Mouse (Mus musculus): ENCODE data around the gene Tspan31.

DNA sequence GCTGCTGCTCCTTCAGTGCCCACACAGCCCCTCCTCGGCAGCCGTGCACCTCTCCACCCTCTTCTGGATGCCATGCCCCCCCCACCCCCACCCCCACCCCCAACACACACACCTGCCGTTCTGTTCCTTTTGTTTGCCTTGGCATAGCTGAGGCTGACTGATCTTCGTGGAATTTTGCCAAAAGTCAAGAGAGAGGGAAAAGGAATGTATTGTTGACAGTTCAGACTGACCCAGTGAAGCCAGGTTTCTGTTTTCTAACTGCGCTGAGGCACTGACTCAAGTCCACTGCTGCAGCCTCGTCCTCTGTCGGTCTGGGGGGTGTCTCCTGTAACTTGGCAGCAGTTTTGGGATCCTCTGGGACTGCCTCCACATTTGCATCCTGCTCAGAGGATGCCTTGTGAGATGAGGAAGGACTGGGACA lies 24.3 kb upstream of the Tspan31 start:
- TF ChIP-seq CTCF (IDR thresholded peaks at IDR 0.05; ENCODE audit: extremely low read depth, insufficient read depth, low read length) (no peak), POLR2A (IDR thresholded peaks at IDR 0.05; ENCODE audit: extremely low read depth, insufficient read depth, low read length) (peak; percentile 41; the same call in 1 of the 2 replicates)

Data from cortical plate, adult 2 months (tissue).